Comparison of ENCODE assay signal across 29 mouse cellular contexts in the genomic region with DNA sequence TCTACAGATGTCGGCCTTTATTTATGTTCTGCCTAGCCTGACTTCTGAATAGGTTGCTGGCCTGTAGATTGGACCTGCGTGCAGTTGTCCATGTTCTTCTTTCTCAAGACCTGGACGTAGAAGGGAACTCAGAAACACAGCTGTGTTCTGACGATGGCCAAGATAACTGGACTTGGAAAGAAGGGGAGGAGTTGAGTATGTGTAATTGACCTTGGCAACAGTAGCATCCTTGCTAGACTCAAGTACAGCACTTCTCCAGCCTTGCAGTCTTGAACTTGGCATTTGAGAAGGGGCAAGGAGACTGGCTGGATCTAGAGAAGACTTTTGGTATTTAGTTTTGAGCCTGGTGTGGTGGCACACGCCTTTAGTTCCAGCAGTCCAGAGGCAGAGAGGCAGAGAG. TPM values are rescaled to one million over a fixed set of nuclear protein-coding genes. Genes with fewer than 3 reads are reported as not detected.
A peak's percentile ranks its signal among the peaks of the same experiment; 100 is the strongest.
DNase-seq lines count a peak whose midpoint lies in the region; ATAC-seq and TF ChIP-seq lines count a peak whose summit lies in the region.
"Had no signal": no experiment of that assay in that cellular context is flagged by ENCODE, and none has a peak within 500 bp of the region (broad histone marks: within the 10 kb centered on the region; RNA-seq: fewer than 3 reads in every experiment).

No protein-coding gene starts in this region.

- H3K4me3 ChIP-seq in heart, embryonic 12.5 days: no peak overlapping the region
- H3K4me3 ChIP-seq in lung, embryonic 15.5 days: no peak overlapping the region
- H3K4me3 ChIP-seq in embryonic fibroblast, embryonic 13.5 days (ENCODE audit: insufficient read depth, low read length): no peak overlapping the region
- H3K4me3 ChIP-seq in stomach, postnatal 0 days (ENCODE audit: low read depth, low read length): no peak overlapping the region
- H3K4me3 ChIP-seq: embryonic facial prominence, embryonic 12.5 days; forebrain, embryonic 15.5 days; midbrain, embryonic 15.5 days; neural tube, embryonic 13.5 days had no signal

- no peak for ATAC-seq in heart, embryonic 12.5 days (ENCODE audit: insufficient number of reproducible peaks, low FRiP score)
- no peak for ATAC-seq in lung, embryonic 15.5 days (ENCODE audit: borderline replicate concordance, extremely low read depth, low FRiP score, low TSS enrichment)
- no peak for ATAC-seq in stomach, postnatal 0 days (ENCODE audit: low FRiP score, low TSS enrichment)
- ATAC-seq: forebrain, embryonic 15.5 days; inflammation-experienced regulatory T-cells, adult 6 months; midbrain, embryonic 15.5 days; Patski had no signal

- H3K27me3 ChIP-seq in heart, embryonic 12.5 days (replicated peaks): 0 out of 2 replicates have a peak, but pooled peaks cover 3% of the 10 kb centered on the region
- no peaks in the 10 kb centered on the region for H3K27me3 ChIP-seq in lung, embryonic 15.5 days
- no peaks in the 10 kb centered on the region for H3K27me3 ChIP-seq in stomach, postnatal 0 days (ENCODE audit: control insufficient read depth, insufficient read depth, low read length)
- H3K27me3 ChIP-seq: CH12.LX; embryonic facial prominence, embryonic 12.5 days; forebrain, embryonic 15.5 days; midbrain, embryonic 15.5 days; neural tube, embryonic 13.5 days; Patski had no signal

- H3K9ac ChIP-seq in heart, embryonic 12.5 days: no peak overlapping the region
- no peak overlapping the region for H3K9ac ChIP-seq in lung, embryonic 15.5 days
- no peak overlapping the region for H3K9ac ChIP-seq in stomach, postnatal 0 days (ENCODE audit: low read length)
- H3K9ac ChIP-seq: embryonic facial prominence, embryonic 12.5 days; forebrain, embryonic 15.5 days; hindbrain, embryonic 14.5 days; midbrain, embryonic 15.5 days; neural tube, embryonic 13.5 days had no signal

- WGBS in heart, embryonic 12.5 days: 82% methylated on average over 5 of the region's 5 CpGs
- WGBS in lung, embryonic 15.5 days: 76% methylated on average over 5 of the region's 5 CpGs
- WGBS in stomach, postnatal 0 days: 59% methylated on average over 5 of the region's 5 CpGs

- H3K9me3 ChIP-seq in heart, embryonic 12.5 days (replicated peaks): no peaks in the 10 kb centered on the region
- no peaks in the 10 kb centered on the region for H3K9me3 ChIP-seq in lung, embryonic 15.5 days
- H3K9me3 ChIP-seq in stomach, postnatal 0 days (ENCODE audit: control insufficient read depth, low read length): no peaks in the 10 kb centered on the region
- H3K9me3 ChIP-seq: embryonic facial prominence, embryonic 12.5 days; forebrain, embryonic 15.5 days; midbrain, embryonic 15.5 days; neural tube, embryonic 13.5 days had no signal

- H3K4me2 ChIP-seq in heart, embryonic 12.5 days: no peak overlapping the region
- no peak overlapping the region for H3K4me2 ChIP-seq in lung, embryonic 15.5 days
- no peak overlapping the region for H3K4me2 ChIP-seq in stomach, postnatal 0 days (replicated peaks; ENCODE audit: low read depth)
- H3K4me2 ChIP-seq: embryonic facial prominence, embryonic 12.5 days; forebrain, embryonic 15.5 days; hindbrain, embryonic 14.5 days; midbrain, embryonic 15.5 days; neural tube, embryonic 13.5 days had no signal

- TF ChIP-seq CTCF in embryonic fibroblast, embryonic 13.5 days (IDR thresholded peaks at IDR 0.05; ENCODE audit: borderline replicate concordance, insufficient read depth, low read length): no peak
- TF ChIP-seq CTCF in stomach, postnatal 0 days (IDR thresholded peaks at IDR 0.05; ENCODE audit: low read depth): no peak

- H3K4me1 ChIP-seq in heart, embryonic 12.5 days (replicated peaks): peaks cover 13% of the 10 kb centered on the region
- H3K4me1 ChIP-seq in lung, embryonic 15.5 days: peaks cover 40% of the 10 kb centered on the region
- peaks cover 7% of the 10 kb centered on the region for H3K4me1 ChIP-seq in embryonic fibroblast, embryonic 13.5 days (ENCODE audit: control insufficient read depth, insufficient read depth, low read length)
- H3K4me1 ChIP-seq in stomach, postnatal 0 days (replicated peaks; ENCODE audit: control insufficient read depth, insufficient read depth): peaks cover 3% of the 10 kb centered on the region; the same call in 1 of the 2 replicates
- H3K4me1 ChIP-seq: embryonic facial prominence, embryonic 12.5 days; forebrain, embryonic 15.5 days; midbrain, embryonic 15.5 days had no signal

- DNase-seq in heart, adult 11 months: peak; percentile 90
- no peak for DNase-seq in lung, postnatal 4 days
- no peak for DNase-seq in stomach, postnatal 0 days (ENCODE audit: low spot score)
- DNase-seq in left cerebral cortex, postnatal 4 days: no peak
- DNase-seq: adrenal gland, postnatal 25 days; B cell, adult 2 months; cerebellum, postnatal 10 days; gastrocnemius, postnatal 25 days; heart, postnatal 4 days; kidney, adult 18-20 months; kidney, postnatal 4 days; liver; retina, postnatal 1 day; right cerebral cortex, postnatal 25 days; thymus, adult 18-20 months; thymus, postnatal 36 days had no signal

- H3K27ac ChIP-seq in heart, embryonic 12.5 days (ENCODE audit: poor library complexity, severe bottlenecking): no peak overlapping the region
- H3K27ac ChIP-seq in lung, embryonic 15.5 days: peak overlapping the region; percentile 79; the same call in 1 of the 2 replicates
- H3K27ac ChIP-seq in embryonic fibroblast, embryonic 13.5 days (ENCODE audit: insufficient read depth, low read length): peak overlapping the region; percentile 99
- H3K27ac ChIP-seq in stomach, postnatal 0 days (replicated peaks): 0 out of 2 replicates have a peak overlapping the region, but pooled peaks have one; percentile 18
- H3K27ac ChIP-seq: embryonic facial prominence, embryonic 12.5 days; forebrain, embryonic 15.5 days; hindbrain, embryonic 14.5 days; macrophage; midbrain, embryonic 15.5 days; neural tube, embryonic 13.5 days had no signal

- TF ChIP-seq POLR2A in embryonic fibroblast, embryonic 13.5 days (IDR thresholded peaks at IDR 0.05; ENCODE audit: low read depth, low read length): no peak

- H3K36me3 ChIP-seq in heart, embryonic 12.5 days: 0 out of 2 replicates have a peak, but pooled peaks cover 5% of the 10 kb centered on the region
- H3K36me3 ChIP-seq in lung, embryonic 15.5 days: 0 out of 2 replicates have a peak, but pooled peaks cover 3% of the 10 kb centered on the region
- H3K36me3 ChIP-seq in stomach, postnatal 0 days (ENCODE audit: control insufficient read depth, insufficient read depth, low read length): no peaks in the 10 kb centered on the region
- H3K36me3 ChIP-seq: embryonic facial prominence, embryonic 12.5 days; forebrain, embryonic 15.5 days; G1E; midbrain, embryonic 15.5 days; neural tube, embryonic 13.5 days had no signal

- TF ChIP-seq EP300 in stomach, postnatal 0 days (optimal IDR thresholded peaks at IDR 0.05): no peak

- intact Hi-C loops in left cerebral cortex, postnatal 4 days (cut with DNase I): no loop called here

RNA-seq across cellular contexts. Expression of a gene that starts 10.9 kb away (rescaled TPM):
- 5.3 and 7.2 TPM in 2 replicates for polyA plus RNA-seq in heart, embryonic 12.5 days (2016; fragmentation: Nextera tagmentation; extraction: Ambion mirVana)
- polyA plus RNA-seq in lung, embryonic 15.5 days (2015; fragmentation: Nextera tagmentation; extraction: Ambion mirVana): 9.3 and 9.4 TPM in 2 replicates
- polyA plus RNA-seq in embryonic fibroblast, embryonic 13.5 days (2011; ENCODE audit: insufficient read length, low read depth, missing spikeins): 109 and 133 TPM in 2 replicates
- 8.2 and 9.3 TPM in 2 replicates for polyA plus RNA-seq in stomach, postnatal 0 days (2015; fragmentation: Nextera tagmentation; extraction: Ambion mirVana)
- 10 to 100 TPM; 21.1 to 21.7 TPM for total RNA-seq in left cerebral cortex, postnatal 4 days (2021)
- total RNA-seq: G1E had no signal
- polyA plus RNA-seq: G1E had no signal

Comparison
In these comparisons a context has a peak if more than half of its experiments do, and no peak if none do; other contexts are left out.
1. RNA of a gene that starts 10.9 kb away (polyA plus RNA-seq): 109 to 133 TPM in embryonic fibroblast, embryonic 13.5 days; 9.3 to 9.4 TPM in lung, embryonic 15.5 days, 8.2 to 9.3 TPM in stomach, postnatal 0 days and 5.3 to 7.2 TPM in heart, embryonic 12.5 days; every median in the first group is over 10 times any median in the second.